Mouse (Mus musculus): ENCODE measurements around the gene Epha3. TPM values are rescaled to one million over a fixed set of nuclear protein-coding genes. Genes with fewer than 3 reads are reported as not detected.

Epha3 gene
- polyA plus RNA-seq, 1 experiment, result 0.32 TPM

GRCm38 (mm10) chr16:63808991-63809390 lies 55.0 kb downstream of the Epha3 start:
- H3K4me1 ChIP-seq (ENCODE audit: control insufficient read depth, insufficient read depth, insufficient read length, low read length), result no peaks in the 10 kb centered on the region
- H3K27ac ChIP-seq (replicated peaks; ENCODE audit: low read depth, low read length), result no peak overlapping the region
- no peak overlapping the region for H3K4me3 ChIP-seq (ENCODE audit: insufficient read depth, low read depth, low read length)

- no peaks in the 10 kb centered on the region for H3K4me1 ChIP-seq (ENCODE audit: control insufficient read depth, insufficient read depth, insufficient read length, low read length)
- H3K4me3 ChIP-seq (ENCODE audit: insufficient read depth, low read depth, low read length), result no peak overlapping the region
- H3K27ac ChIP-seq (replicated peaks; ENCODE audit: low read depth, low read length), result no peak overlapping the region
Measured at GRCm38 (mm10) chr16:63806437-63807129, 57.4 kb downstream of the Epha3 start.

DNA sequence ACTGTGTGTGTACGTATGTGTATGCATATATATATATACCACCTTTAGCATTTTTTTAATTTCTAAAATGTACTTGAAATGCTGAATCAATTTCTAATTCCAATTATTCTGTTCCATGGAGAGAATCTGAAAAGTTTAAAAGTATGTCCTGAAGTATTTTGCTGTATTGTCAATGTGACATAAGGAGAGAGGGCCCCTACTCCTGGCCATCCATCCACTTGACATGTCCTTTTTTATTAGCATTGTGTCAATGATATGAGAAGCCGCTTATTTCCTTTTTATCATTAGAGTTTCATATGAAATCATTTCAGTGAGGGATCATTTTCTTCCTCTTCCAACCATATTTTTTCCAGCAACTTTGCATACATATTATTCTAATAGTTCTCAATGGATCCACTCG lies 58.0 kb downstream of the Epha3 start:
- H3K4me1 ChIP-seq (ENCODE audit: control insufficient read depth, insufficient read depth, insufficient read length, low read length), result no peaks in the 10 kb centered on the region
- no peak overlapping the region for H3K4me3 ChIP-seq (ENCODE audit: insufficient read depth, low read depth, low read length)
- H3K27ac ChIP-seq (replicated peaks; ENCODE audit: low read depth, low read length), result no peak overlapping the region

- Histone ChIP-seq H3K4me1 (ENCODE audit: control insufficient read depth, insufficient read depth, insufficient read length, low read length) (no peaks in the 10 kb centered on the region), H3K4me3 (ENCODE audit: insufficient read depth, low read depth, low read length) (no peak overlapping the region), H3K27ac (replicated peaks; ENCODE audit: low read depth, low read length) (no peak overlapping the region)
Measured at GRCm38 (mm10) chr16:63801436-63801835, 62.5 kb downstream of the Epha3 start.

GRCm38 (mm10) chr16:63798341-63798740 lies 65.6 kb downstream of the Epha3 start:
- Histone ChIP-seq H3K4me3 (ENCODE audit: insufficient read depth, low read depth, low read length) (no peak overlapping the region), H3K27ac (replicated peaks; ENCODE audit: low read depth, low read length) (no peak overlapping the region), H3K4me1 (ENCODE audit: control insufficient read depth, insufficient read depth, insufficient read length, low read length) (no peaks in the 10 kb centered on the region)

GRCm38 (mm10) chr16:63794292-63794691 lies 69.7 kb downstream of the Epha3 start:
- H3K27ac ChIP-seq (replicated peaks; ENCODE audit: low read depth, low read length), result no peak overlapping the region
- no peaks in the 10 kb centered on the region for H3K4me1 ChIP-seq (ENCODE audit: control insufficient read depth, insufficient read depth, insufficient read length, low read length)
- no peak overlapping the region for H3K4me3 ChIP-seq (ENCODE audit: insufficient read depth, low read depth, low read length)

GRCm38 (mm10) chr16:63793805-63794204 lies 70.2 kb downstream of the Epha3 start:
- Histone ChIP-seq H3K4me3 (ENCODE audit: insufficient read depth, low read depth, low read length) (no peak overlapping the region), H3K4me1 (ENCODE audit: control insufficient read depth, insufficient read depth, insufficient read length, low read length) (no peaks in the 10 kb centered on the region), H3K27ac (replicated peaks; ENCODE audit: low read depth, low read length) (no peak overlapping the region)

DNA sequence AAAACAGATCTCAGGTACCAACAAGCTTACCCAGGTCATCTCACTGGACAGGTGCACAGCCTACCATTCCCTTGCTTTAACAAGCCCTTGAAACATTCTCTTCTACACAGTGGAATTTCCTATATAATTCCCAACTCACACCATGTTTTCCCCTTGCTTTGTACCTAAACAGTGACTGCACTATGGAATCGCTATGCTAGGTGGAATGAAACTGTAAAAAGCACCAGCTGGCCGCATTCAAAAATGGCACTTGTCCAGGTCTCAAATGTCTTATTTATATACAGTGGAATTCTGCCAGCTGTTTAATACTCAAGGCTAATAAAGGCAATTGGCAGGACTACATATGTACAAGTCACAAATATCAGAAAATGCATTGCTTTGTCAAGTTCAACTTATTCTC lies 71.9 kb downstream of the Epha3 start:
- H3K4me3 ChIP-seq (ENCODE audit: insufficient read depth, low read depth, low read length), result no peak overlapping the region
- H3K4me1 ChIP-seq (ENCODE audit: control insufficient read depth, insufficient read depth, insufficient read length, low read length), result no peaks in the 10 kb centered on the region
- no peak overlapping the region for H3K27ac ChIP-seq (replicated peaks; ENCODE audit: low read depth, low read length)

GRCm38 (mm10) chr16:63783544-63783943 lies 80.4 kb downstream of the Epha3 start:
- no peak overlapping the region for H3K27ac ChIP-seq (replicated peaks; ENCODE audit: low read depth, low read length)
- no peaks in the 10 kb centered on the region for H3K4me1 ChIP-seq (ENCODE audit: control insufficient read depth, insufficient read depth, insufficient read length, low read length)
- H3K4me3 ChIP-seq (ENCODE audit: insufficient read depth, low read depth, low read length), result no peak overlapping the region

GRCm38 (mm10) chr16:63782101-63782500 lies 81.9 kb downstream of the Epha3 start:
- no peaks in the 10 kb centered on the region for H3K4me1 ChIP-seq (ENCODE audit: control insufficient read depth, insufficient read depth, insufficient read length, low read length)
- no peak overlapping the region for H3K4me3 ChIP-seq (ENCODE audit: insufficient read depth, low read depth, low read length)
- H3K27ac ChIP-seq (replicated peaks; ENCODE audit: low read depth, low read length), result no peak overlapping the region

- Histone ChIP-seq H3K4me3 (ENCODE audit: insufficient read depth, low read depth, low read length) (no peak overlapping the region), H3K4me1 (ENCODE audit: control insufficient read depth, insufficient read depth, insufficient read length, low read length) (no peaks in the 10 kb centered on the region), H3K27ac (replicated peaks; ENCODE audit: low read depth, low read length) (no peak overlapping the region)
Measured at GRCm38 (mm10) chr16:63780151-63780550, 83.8 kb downstream of the Epha3 start.

DNA sequence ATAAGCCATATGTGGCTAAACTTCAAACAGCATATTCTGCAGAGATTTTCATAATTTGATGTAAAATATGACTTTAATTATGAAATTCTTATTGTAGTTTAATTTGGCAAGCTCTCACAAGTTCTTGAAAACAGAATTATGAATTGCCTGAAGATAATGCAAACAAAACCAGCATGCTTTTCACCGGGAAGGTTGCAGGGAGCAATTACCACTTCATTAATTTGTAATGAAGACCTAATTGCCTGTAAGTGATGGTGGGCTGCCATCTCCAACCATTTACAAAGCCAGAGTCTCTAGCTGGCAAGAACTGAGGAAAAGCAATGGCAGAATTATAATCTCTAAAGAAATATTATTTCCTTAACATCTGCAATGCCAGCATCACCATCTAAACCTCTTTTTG lies 86.2 kb downstream of the Epha3 start:
- no peak overlapping the region for H3K4me3 ChIP-seq (ENCODE audit: insufficient read depth, low read depth, low read length)
- no peaks in the 10 kb centered on the region for H3K4me1 ChIP-seq (ENCODE audit: control insufficient read depth, insufficient read depth, insufficient read length, low read length)
- H3K27ac ChIP-seq (replicated peaks; ENCODE audit: low read depth, low read length), result no peak overlapping the region

DNA sequence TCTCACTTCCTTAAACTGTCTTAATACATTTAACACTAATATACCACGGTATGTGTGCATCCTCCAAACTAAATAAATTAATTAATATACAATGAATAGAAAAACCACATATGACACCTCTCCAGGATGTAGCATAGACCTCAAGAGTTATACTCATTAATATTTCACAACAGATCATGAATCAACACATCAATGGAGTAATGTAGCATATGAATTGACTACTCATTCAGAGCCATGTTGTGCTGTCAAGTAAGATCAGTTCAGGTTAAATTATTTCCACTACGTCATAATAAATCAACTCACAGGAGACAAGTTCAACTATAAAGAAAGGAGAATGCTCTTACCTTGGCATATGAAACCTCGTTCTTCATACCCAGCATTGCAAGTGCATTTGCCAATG lies 91.4 kb downstream of the Epha3 start:
- H3K27ac ChIP-seq (replicated peaks; ENCODE audit: low read depth, low read length), result no peak overlapping the region
- H3K4me3 ChIP-seq (ENCODE audit: insufficient read depth, low read depth, low read length), result no peak overlapping the region
- no peaks in the 10 kb centered on the region for H3K4me1 ChIP-seq (ENCODE audit: control insufficient read depth, insufficient read depth, insufficient read length, low read length)

DNA sequence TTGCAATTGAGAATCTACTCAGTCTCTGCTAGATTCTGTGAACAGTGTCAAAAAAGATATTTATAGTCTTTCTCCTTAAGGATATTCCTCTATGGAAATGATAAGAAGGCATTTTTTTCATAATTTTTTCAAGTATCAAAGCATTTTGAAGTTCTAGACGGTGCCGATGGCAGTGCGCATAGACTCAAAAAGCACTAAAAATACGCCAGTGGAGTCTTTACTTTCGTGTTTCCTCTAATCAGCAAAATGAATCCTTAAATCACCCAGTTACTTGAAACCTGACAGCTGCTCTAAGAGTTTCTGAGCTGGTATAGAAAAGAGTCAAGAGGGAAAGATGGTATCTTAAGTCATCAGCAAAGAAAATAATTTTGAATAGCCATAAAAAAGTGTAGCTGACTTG lies 96.4 kb downstream of the Epha3 start:
- H3K4me1 ChIP-seq (ENCODE audit: control insufficient read depth, insufficient read depth, insufficient read length, low read length), result no peaks in the 10 kb centered on the region
- H3K27ac ChIP-seq (replicated peaks; ENCODE audit: low read depth, low read length), result no peak overlapping the region
- H3K4me3 ChIP-seq (ENCODE audit: insufficient read depth, low read depth, low read length), result no peak overlapping the region

DNA sequence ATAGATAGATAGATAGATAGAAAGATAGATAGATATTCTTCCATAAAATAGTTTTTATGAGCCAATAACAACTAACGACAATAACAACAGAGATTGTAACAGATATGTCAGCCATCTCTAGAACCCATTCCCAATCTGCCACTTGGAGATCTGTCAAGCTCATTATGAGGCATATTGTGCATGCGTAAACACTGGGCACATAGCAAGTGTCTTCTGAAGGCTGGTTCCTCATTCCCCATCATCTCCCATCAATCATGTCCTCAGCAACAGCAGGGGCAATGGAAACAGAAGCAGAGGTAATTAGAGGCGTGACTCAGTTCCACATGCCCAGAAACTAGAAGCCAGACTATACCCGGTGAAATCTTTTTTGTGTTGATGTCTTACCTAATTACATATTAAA lies 102.8 kb downstream of the Epha3 start:
- Histone ChIP-seq H3K4me3 (ENCODE audit: insufficient read depth, low read depth, low read length) (no peak overlapping the region), H3K27ac (replicated peaks; ENCODE audit: low read depth, low read length) (no peak overlapping the region), H3K4me1 (ENCODE audit: control insufficient read depth, insufficient read depth, insufficient read length, low read length) (no peaks in the 10 kb centered on the region)

GRCm38 (mm10) chr16:63760112-63760511 lies 103.9 kb downstream of the Epha3 start:
- no peaks in the 10 kb centered on the region for H3K4me1 ChIP-seq (ENCODE audit: control insufficient read depth, insufficient read depth, insufficient read length, low read length)
- H3K27ac ChIP-seq (replicated peaks; ENCODE audit: low read depth, low read length), result no peak overlapping the region
- H3K4me3 ChIP-seq (ENCODE audit: insufficient read depth, low read depth, low read length), result no peak overlapping the region

All from brown adipose tissue, adult 24 weeks (tissue).